Mouse (Mus musculus) liver, embryonic 13.5 days (tissue): ENCODE results near the gene Trip4. TPM values are rescaled to one million over a fixed set of nuclear protein-coding genes. Genes with fewer than 3 reads are reported as not detected.
A peak's percentile ranks its signal among the peaks of the same experiment; 100 is the strongest.
"Not testable (repeated sequence)": the region's sequence is repeated elsewhere in the genome, so short reads cannot be mapped to it uniquely, and the experiment has no call there.

Experiments used
- ATAC-seq: fragments of 200-750 bp; cut with Nextera tagmentation; 2 replicates; pipeline ENCODE4 v1.8.0; 2017; ENCODE audit warnings: low read depth, mild to moderate bottlenecking, moderate number of reproducible peaks, moderate library complexity
- DNase-seq: peaks from one replicate; pipeline ENCODE4 v3.0.0; 2022
- H3K27ac ChIP-seq: fragments of 300-500 bp; sonication (generic); 2 replicates; pipeline ENCODE4 v1.5.1; 2015; ENCODE audit warnings: moderate library complexity, mild to moderate bottlenecking, inconsistent platforms
- H3K27me3 ChIP-seq: fragments of 300-500 bp; sonication (generic); 2 replicates; pipeline ENCODE4 v1.6.1; 2015; ENCODE audit warnings: mild to moderate bottlenecking, inconsistent platforms
- H3K36me3 ChIP-seq: fragments of 300-500 bp; sonication (generic); 2 replicates; pipeline ENCODE4 v1.6.1; 2015; ENCODE audit warnings: mild to moderate bottlenecking, inconsistent platforms
- H3K4me1 ChIP-seq: fragments of 300-500 bp; sonication (generic); replicated peaks from 2 replicates; pipeline ENCODE4 v1.6.1; 2015; ENCODE audit warnings: inconsistent platforms
- H3K4me2 ChIP-seq: fragments of 300-500 bp; sonication (generic); 2 replicates; pipeline ENCODE4 v1.6.1; 2015; ENCODE audit warnings: inconsistent platforms, mild to moderate bottlenecking, moderate library complexity
- H3K4me3 ChIP-seq: fragments of 300-500 bp; sonication (generic); replicated peaks from 2 replicates; pipeline ENCODE4 v1.5.1; 2015; ENCODE audit warnings: mild to moderate bottlenecking, inconsistent platforms
- H3K9ac ChIP-seq: fragments of 300-500 bp; sonication (generic); 2 replicates; pipeline ENCODE4 v1.6.1; 2015; ENCODE audit warnings: mild to moderate bottlenecking, inconsistent platforms
- H3K9me3 ChIP-seq: fragments of 300-500 bp; sonication (generic); replicated peaks from 2 replicates; pipeline ENCODE4 v1.6.1; 2016; ENCODE audit warnings: inconsistent platforms
- WGBS: fragments of 180-500 bp; shearing (Covaris S2); methylation state at CpG from one replicate; pipeline ENCODE4 v1.1.7; 2015; ENCODE audit not compliant: insufficient replicate concordance; 5-methylcytosine and 5-hydroxymethylcytosine counted together
- polyA plus RNA-seq: library from polyadenylated mRNA; unstranded; fragments of >200 nt; fragmentation: Nextera tagmentation; extraction: Ambion mirVana; gene quantifications from 2 replicates; pipeline ENCODE4 v1.2.1, GENCODE M21; 2015

The Trip4 gene
- polyA plus RNA-seq, 1 experiment from 2014 or later, result 12.4 TPM

DNA sequence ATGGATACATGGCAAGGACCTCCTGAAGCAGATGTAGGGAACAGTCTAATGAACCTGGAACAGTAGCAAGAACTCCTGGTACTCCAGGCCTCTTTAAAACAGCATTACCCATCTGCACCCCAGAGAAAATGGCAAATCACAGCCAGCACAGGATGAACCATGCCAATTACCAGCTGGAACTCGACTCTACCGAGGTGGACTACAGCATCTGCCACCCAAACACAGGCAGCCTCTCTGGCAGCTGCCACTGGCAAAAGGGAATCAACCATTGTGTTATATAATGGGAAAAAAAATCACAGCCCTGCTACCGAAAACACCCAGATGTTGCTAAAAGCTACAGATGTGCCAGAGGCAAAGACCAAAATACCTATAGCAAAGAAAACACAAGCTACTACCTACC is 115.5 kb downstream of the Trip4 start:
- 78% methylated on average over 3 of the region's 3 CpGs for WGBS
- Histone ChIP-seq H3K4me3 (no peak overlapping the region), H3K9me3 (no peaks in the 10 kb centered on the region), H3K9ac (no peak overlapping the region), H3K27me3 (no peaks in the 10 kb centered on the region), H3K4me2 (no peak overlapping the region), H3K36me3 (peaks cover 17% of the 10 kb centered on the region), H3K4me1 (peaks cover 38% of the 10 kb centered on the region), H3K27ac (no peak overlapping the region)
- no peak for ATAC-seq
- no peak for DNase-seq

DNA sequence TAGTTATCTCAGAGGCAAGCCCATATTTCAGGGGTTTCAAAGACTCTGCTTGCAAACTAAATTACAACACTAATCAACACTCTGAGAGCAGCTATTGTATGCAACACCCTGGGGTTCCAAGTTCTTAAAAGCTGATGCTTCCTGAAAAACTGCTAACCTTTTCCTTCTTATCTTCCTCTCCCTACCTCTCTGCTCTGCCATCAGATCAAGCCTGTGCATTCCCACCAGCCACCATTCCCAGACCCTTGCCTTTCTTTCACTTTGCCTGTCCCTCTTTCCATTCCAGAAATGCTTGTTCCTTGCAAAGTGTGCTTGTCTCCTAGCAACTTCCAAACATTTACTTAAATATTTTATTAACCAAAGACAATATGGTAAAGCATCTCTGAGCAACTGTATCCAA is 116.7 kb downstream of the Trip4 start:
- no peak overlapping the region for H3K4me2 ChIP-seq
- ATAC-seq (no peak), DNase-seq (no peak)
- no peak overlapping the region for H3K9ac ChIP-seq
- peaks cover 50% of the 10 kb centered on the region for H3K4me1 ChIP-seq
- H3K9me3 ChIP-seq, result no peaks in the 10 kb centered on the region
- H3K4me3 ChIP-seq, result no peak overlapping the region
- no peaks in the 10 kb centered on the region for H3K27me3 ChIP-seq
- H3K36me3 ChIP-seq, result peaks cover 17% of the 10 kb centered on the region
- no peak overlapping the region for H3K27ac ChIP-seq

DNA sequence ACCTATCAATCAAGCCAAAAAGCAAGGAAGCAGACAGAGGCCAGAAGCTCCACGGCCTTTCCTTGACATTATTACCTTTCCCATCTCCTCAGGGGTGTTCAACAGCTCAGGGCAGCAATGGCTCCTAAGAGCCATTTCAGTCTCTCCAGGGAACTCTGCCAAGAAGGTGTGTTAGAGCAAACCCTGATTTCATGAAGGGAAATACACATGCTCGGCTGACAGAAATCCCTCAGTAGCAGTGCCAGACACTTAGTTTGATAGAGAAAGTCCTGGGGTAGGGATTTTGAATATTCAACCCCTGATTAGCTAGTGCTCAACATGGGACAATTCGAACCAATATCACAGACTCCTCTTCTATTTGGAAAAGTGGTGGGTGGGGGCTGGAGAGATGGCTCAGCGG is 117.5 kb downstream of the Trip4 start:
- Histone ChIP-seq H3K36me3 (peaks cover 17% of the 10 kb centered on the region), H3K4me1 (peaks cover 57% of the 10 kb centered on the region), H3K9ac (no peak overlapping the region), H3K27ac (no peak overlapping the region), H3K27me3 (no peaks in the 10 kb centered on the region), H3K4me2 (no peak overlapping the region), H3K4me3 (no peak overlapping the region), H3K9me3 (no peaks in the 10 kb centered on the region)
- ATAC-seq, result no peak
- no peak for DNase-seq
- WGBS, result 65% methylated on average over 4 of the region's 4 CpGs

DNA sequence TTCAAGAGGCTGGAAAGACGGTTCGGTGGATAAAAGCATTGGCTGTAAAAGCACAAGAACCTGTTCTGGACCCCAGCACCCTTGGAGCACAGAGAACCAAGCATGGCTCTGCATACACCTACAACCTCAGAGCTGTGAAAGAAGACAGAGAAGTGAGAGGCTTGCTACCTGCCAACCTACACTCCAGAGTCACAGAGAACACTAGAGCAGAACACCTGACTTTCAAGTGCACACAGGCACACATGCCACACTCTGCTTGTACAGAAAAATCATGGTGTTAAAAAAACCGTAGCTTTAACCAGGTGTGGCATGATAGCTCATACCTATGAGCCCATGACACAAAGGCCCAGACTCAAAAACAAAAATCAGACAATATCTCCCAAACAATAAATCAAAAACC is 118.8 kb downstream of the Trip4 start:
- Histone ChIP-seq H3K9ac (no peak overlapping the region), H3K36me3 (peaks cover 11% of the 10 kb centered on the region), H3K4me1 (peaks cover 68% of the 10 kb centered on the region), H3K4me2 (no peak overlapping the region), H3K27me3 (no peaks in the 10 kb centered on the region), H3K9me3 (no peaks in the 10 kb centered on the region), H3K27ac (no peak overlapping the region), H3K4me3 (no peak overlapping the region)
- DNase-seq (no peak), ATAC-seq (no peak)
- 83% methylated on average over 3 of the region's 3 CpGs for WGBS

DNA sequence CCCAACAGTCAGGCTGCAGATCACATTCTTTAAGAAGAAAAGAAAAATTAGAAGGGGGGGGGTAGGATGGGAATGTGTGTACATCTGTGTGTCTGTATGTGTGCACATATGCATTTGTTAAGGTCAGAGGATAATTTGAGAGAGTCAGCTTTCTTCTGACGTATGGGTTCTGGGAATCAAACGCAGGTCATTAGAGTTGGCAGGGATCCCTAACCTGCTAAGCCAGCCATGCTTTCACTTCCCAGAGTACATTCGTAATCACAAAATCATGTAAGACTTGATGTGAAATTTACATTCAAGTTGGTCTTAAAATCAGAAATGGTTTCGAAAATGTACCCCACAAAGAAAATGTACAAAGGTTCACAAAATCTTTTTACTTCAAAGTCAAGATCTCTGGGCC is 120.0 kb downstream of the Trip4 start:
- Histone ChIP-seq H3K4me3 (no peak overlapping the region), H3K27ac (peak overlapping the region; percentile 36; the same call in 1 of the 2 replicates), H3K36me3 (peaks cover 1% of the 10 kb centered on the region), H3K4me1 (peaks cover 81% of the 10 kb centered on the region), H3K9ac (no peak overlapping the region), H3K4me2 (no peak overlapping the region), H3K9me3 (no peaks in the 10 kb centered on the region), H3K27me3 (no peaks in the 10 kb centered on the region)
- no peak for DNase-seq
- 74% methylated on average over 4 of the region's 4 CpGs for WGBS
- no peak for ATAC-seq

DNA sequence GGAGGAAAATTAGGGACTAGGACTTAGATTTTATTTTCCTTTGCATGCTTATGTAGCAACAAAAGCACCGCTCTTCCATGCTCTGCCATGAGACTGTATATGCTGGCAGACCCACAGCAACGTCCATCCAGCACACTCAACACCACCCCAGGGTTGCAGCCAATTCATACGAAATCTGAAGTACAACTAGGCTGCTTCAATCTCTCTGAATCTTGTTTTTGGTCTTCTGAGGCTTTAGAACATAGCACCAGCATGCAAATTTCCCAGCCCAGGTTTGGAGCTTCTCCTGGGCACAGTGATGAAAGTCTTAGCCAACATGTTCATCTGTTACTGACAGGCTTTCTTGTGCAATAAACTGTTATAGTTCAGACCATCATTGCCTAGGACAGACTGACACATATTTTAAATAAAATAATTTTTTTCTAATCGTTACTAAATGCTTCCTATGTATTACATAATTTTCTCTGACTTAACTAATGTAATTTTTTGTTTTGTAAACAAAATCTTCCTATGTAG is 120.7 kb downstream of the Trip4 start:
- peak overlapping the region; percentile 42; the same call in 1 of the 2 replicates for H3K4me2 ChIP-seq
- DNase-seq (no peak), ATAC-seq (no peak)
- no peaks in the 10 kb centered on the region for H3K36me3 ChIP-seq
- no peak overlapping the region for H3K9ac ChIP-seq
- 39% methylated on average over 4 of the region's 4 CpGs for WGBS
- H3K4me3 ChIP-seq, result no peak overlapping the region
- H3K4me1 ChIP-seq, result peaks cover 86% of the 10 kb centered on the region
- no peaks in the 10 kb centered on the region for H3K27me3 ChIP-seq
- peak overlapping the region; percentile 76 for H3K27ac ChIP-seq
- no peaks in the 10 kb centered on the region for H3K9me3 ChIP-seq

DNA sequence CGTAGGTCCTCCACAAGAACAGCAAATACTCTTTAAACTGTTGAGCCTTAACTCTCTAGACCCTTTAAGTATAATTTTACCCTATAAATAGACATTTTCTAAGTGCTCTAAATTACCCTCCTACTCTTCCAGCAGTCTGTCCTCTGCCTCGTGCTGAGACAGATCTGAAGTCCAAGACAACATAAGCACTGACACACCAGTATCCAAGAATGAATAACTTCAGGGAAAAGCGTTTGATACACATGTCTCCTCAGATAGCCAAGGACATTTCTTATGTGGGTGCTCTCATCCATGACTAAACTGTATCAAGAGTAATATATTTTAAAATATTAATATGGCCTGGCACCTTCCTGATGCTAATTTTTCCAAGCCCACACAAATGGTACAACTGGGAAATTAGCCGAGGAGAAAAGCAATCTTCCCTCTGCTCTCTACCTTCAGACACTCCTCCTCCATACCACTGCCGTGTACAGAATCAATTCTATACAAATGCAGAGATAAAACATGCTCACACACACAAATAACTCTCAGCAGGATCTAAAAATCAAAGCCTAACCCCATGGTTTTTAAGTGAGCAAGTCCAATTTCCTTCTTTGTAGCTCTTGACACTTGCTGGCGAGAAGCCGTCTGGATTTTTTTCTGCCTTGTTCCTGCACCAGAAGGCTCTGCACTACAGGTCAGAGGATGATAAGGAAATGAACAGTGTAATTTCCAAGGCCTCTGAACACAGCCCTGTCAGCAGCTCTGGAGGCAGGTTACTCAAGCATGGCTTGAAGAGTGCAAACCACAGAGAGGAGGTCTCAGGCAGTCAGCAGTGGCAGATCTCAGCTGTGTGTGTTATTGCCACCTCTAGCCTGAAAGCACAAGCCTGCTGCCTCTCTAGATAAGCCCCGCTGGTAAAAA is 121.5 kb downstream of the Trip4 start:
- Histone ChIP-seq H3K36me3 (no peaks in the 10 kb centered on the region), H3K27ac (peak overlapping the region; percentile 76), H3K4me3 (no peak overlapping the region), H3K9me3 (no peaks in the 10 kb centered on the region), H3K9ac (peak overlapping the region; percentile 6; the same call in 1 of the 2 replicates), H3K27me3 (no peaks in the 10 kb centered on the region), H3K4me2 (peak overlapping the region; percentile 42), H3K4me1 (peaks cover 85% of the 10 kb centered on the region)
- DNase-seq, result peak; percentile 63
- WGBS, result 30% methylated on average over 8 of the region's 8 CpGs
- ATAC-seq, result peak; percentile 85

DNA sequence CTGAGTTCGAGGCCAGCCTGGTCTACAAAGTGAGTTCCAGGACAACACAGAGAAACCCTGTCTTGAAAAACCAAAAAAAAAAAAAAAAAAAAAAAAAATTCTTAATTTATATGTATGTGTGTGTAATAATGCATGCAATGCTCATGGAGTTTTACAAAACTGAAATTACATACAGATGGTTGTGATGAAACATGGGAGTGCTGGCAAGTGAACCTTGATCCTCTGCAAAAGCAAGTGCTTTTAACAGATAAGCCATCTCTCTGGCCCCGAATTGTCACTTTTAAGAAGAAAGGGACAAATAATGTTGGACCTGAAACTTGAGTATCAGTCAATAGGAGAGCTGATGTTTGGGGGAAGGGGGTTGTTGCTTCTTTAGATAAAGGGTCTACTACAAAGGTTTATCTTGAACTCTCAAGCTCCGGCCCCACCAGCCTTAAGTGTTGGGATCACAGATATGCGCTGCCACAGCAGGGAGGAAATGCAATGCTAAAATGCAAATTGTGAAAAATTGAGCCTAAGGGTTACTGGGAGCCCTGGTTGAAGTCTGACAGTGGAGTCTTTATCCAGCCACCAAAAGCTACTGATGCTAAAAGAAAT is 122.7 kb downstream of the Trip4 start:
- peak overlapping the region; percentile 5; the same call in 1 of the 2 replicates for H3K4me3 ChIP-seq
- no peak overlapping the region for H3K9ac ChIP-seq
- no peaks in the 10 kb centered on the region for H3K36me3 ChIP-seq
- DNase-seq, result peak; percentile 63
- H3K4me1 ChIP-seq, result peaks cover 80% of the 10 kb centered on the region
- no peaks in the 10 kb centered on the region for H3K27me3 ChIP-seq
- H3K4me2 ChIP-seq, result peak overlapping the region; percentile 49
- peak overlapping the region; percentile 66 for H3K27ac ChIP-seq
- no peaks in the 10 kb centered on the region for H3K9me3 ChIP-seq
- WGBS, result 16% methylated on average over 4 of the region's 4 CpGs
- ATAC-seq, result peak; percentile 80

DNA sequence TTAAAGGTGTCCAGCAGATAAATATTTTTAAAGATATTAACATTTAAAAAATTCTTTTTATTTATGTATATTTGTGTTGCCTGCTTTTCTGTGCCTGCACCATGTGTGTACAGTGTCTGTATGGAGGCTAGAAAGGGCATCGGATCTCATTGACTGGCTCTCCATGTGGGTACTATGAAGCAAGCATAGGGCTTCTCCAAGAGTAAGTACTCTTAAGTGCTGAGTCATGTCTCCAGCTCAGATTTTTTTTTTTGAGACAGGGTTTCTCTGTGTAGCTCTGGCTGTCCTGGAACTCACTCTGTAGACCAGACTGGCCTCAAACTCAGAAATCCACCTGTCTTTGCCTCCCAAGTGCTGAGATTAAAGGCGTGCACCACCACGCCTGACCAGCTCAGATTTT is 129.0 kb downstream of the Trip4 start:
- not testable (repeated sequence) for ATAC-seq

More for the DNA sequence above, 129.0 kb downstream of the Trip4 start:
- not testable (repeated sequence) for H3K4me2 ChIP-seq, H3K27ac ChIP-seq, H3K4me3 ChIP-seq, DNase-seq, H3K9me3 ChIP-seq, H3K36me3 ChIP-seq, H3K9ac ChIP-seq, H3K27me3 ChIP-seq
- peaks cover 67% of the 10 kb centered on the region for H3K4me1 ChIP-seq
- WGBS, result 88% methylated on average over 3 of the region's 3 CpGs
